Mouse (Mus musculus) cerebellum, adult 9-11 months (tissue): ENCODE data around the gene Mreg.

Experiments
- DNase-seq: peaks from one replicate; pipeline ENCODE4 v3.0.0; 2022

The Mreg gene

DNA sequence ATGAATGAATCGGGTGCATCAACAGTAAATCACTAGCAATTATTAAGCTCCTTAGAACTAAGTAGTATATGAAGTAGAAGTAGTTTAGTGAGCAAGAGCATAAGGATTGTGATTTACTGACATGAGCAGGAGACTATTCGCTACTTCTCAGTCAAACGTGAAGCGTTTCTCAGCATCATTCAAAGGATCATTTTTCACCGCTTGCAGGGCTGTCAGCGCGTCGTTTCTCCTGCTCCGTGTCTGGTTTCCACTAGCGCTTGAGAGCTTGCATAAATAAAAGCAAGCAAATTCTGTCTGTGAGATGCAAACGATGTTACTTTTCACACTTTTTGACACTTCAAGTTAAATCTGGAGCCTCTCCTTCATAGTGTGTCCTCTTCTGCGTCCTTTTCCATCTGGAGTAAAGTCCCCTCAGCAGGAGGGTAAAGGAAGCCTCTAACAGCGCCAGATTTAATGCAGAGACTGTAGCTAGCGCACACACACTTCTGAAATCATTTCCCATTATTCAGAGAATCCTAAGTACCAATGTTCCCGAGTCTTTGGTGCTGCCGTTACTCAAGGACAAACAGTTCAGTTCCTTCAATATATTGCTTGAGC lies 23.9 kb downstream of the Mreg start:
- DNase-seq = no peak

- no peak for DNase-seq
These were observed 24.6 kb downstream of the Mreg start for GRCm38 (mm10) chr1:72187486-72187885.

- no peak for DNase-seq
These were observed 26.0 kb downstream of the Mreg start for GRCm38 (mm10) chr1:72186151-72186550.

DNA sequence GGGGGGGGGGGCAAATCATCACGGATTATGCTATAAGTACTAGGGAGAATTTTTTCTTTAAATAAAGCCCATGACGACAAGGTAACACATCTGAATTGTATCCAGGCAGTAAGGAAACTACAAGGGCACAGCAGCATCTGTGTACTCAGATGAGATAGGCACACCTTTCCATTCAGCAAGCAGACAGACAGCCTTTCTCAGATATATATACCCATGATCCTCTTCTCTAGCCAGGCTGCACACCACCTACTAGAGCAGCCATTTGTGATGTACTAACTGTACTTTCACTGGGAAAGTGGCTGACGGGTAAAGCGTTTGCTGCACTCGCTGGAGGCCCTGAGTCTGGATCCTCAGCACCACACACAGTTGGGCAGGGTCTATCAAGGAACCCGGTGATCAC lies 28.6 kb downstream of the Mreg start:
- no peak for DNase-seq

DNA sequence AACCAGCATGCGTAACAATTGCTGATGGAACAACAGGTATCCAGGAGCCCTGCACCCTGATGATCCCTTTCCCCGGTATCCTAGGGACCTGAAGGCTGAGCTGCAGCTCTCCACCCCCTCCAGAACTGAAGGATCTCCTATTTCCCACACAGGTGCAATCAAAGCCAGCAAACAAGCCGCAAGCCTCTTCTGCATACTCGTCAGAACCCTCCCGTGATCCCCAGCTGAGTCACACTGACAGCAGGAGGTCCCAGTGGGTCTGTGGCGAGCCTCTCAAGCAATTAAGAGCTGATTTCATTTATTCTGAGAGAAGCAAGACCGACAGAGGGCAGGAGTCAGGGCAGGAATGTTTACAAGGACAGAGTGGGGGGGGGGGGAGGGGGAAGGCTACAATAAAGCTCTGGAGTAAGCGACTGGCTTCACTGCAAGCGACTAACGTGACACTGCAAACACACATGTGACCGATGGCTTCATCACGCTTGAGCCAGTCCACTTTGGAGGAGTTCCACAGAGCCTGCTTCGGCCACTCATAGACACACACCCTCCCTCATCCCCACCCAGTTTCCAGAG lies 29.1 kb downstream of the Mreg start:
- peak; percentile 45 for DNase-seq

- DNase-seq = no peak
These were observed 32.2 kb downstream of the Mreg start for GRCm38 (mm10) chr1:72179947-72180346.

DNA sequence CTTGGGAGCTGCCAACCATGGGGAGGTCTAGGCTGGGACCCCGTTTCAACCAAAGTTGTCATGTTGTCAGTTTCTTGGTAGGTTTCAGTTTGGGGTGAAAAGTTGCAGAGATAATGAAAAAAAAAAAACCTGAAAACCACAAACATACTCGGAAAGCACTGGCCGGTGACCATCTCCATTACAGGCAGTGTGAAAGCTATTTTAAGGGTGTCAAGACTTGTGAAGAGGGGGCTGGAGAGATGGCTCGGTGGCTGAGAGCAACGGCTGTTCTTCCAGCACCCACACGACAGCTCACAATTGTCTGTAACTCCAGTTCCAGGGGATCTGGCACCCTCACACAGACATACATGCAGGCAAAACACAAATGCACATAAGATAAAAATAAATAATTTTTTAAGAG lies 35.9 kb downstream of the Mreg start:
- DNase-seq = no peak

- DNase-seq = no peak
These were observed 37.9 kb downstream of the Mreg start for GRCm38 (mm10) chr1:72174183-72174582.

- DNase-seq = no peak
These were observed 38.6 kb downstream of the Mreg start for GRCm38 (mm10) chr1:72173402-72174051.

DNA sequence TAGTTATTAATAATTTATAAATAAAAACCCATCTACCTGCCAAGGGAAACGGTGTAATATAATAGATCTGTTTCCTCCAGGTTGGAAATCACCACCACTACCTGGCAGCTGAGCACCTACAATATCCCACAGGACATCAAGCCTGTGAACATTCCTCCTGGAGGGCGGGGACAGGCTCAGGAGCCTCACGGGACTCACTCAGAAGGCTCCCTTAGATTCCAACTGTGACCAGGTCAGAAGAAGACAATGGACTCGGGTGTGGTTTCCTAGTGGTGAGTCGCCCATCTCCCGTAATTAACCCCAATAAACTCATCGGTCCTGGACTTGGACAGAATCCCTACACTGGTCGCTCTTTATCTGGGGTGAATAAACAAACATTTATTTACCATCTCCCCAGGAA lies 39.3 kb downstream of the Mreg start:
- DNase-seq = no peak

DNA sequence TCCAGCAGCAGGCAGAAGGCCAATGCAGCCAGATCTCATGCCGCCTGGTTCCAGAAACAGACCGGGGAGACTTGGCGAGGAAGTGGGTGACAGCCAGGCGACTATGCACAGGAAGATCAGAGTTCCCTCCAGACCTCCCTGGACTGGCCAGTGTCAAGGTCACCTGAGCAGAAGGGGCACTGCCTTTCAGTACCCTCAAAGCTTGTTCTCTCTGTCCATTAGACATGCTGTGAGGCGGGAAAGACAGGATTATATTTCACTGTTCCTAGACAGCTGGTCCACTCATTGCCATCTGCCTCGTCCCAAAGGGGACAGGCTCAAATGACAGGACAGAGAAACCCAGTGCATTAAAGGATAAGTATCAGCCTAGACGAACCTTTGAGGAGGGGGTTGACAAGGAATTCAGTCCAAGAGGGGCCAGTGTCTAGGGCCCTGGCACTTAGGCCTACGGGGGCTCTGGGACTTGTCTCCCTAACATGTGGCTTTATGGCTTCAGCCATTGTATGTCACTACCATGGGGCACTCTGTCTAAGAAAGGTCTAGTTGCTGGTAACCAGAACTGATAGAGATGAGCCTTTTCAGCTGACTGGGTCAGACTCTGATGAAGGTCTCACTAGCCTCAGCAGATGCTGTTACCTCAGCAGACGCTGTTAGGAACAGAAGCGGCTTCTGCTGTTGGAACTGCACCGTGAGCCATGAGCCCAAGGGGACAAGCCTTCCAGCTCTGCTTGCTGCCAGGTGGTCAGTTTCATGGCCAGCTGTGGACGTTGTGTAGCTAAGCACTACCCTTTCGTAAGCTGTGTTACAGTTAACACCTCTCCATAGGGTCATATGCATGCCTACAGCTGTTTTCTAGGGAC lies 40.9 kb downstream of the Mreg start:
- DNase-seq = peak; percentile 62

- DNase-seq = no peak
These were observed 45.1 kb downstream of the Mreg start for GRCm38 (mm10) chr1:72167024-72167423.

DNA sequence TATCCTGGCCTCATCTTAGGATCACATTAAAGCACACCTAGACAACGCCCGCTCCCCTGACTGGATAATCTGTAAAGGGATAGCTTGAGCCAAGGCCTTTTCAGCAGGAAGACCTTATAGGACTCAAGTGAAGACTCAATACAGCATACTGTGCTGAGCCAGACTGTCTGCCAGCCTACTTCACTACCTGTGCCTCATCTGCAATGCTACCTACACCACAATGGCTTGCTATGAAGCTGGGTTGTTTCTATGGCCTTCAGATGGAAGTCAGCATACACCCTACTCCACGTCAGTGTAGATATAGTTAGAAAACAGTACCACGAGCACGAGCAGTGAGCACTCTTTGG lies 45.7 kb downstream of the Mreg start:
- DNase-seq = no peak

DNA sequence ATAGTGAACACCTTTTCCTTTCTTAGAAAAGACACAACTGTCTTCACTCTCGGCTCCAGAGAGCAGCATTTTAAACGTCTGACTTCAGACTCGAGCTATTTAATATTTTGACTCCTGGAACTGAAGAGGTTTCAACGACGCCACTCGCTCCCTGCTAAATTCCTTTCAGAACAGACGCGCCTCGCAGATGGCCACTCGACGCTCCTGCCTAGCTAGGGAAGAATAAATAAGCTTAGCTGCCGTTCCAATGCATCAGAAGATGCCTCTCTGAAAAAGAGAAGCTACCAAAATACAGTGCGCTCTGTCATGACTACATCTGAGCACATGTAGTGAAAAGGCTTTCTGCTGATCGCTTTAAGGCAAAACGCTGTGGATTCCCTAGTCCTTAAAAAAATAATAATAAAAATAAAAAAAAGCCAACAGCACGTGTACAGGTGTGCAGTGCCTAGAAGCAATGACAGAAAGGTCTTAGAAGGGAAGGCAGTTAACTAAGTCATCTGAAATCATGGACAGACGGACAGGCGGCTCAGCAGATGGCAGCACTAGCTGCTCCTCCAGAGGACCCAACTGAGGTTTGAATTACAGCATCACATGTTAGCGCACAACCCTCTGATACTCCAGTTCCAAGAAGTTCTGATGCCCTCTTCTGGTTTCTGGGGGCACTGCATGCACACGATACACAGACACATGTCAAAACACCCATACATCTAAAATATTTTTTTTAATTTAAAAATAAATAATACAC lies 46.2 kb downstream of the Mreg start:
- no peak for DNase-seq

DNA sequence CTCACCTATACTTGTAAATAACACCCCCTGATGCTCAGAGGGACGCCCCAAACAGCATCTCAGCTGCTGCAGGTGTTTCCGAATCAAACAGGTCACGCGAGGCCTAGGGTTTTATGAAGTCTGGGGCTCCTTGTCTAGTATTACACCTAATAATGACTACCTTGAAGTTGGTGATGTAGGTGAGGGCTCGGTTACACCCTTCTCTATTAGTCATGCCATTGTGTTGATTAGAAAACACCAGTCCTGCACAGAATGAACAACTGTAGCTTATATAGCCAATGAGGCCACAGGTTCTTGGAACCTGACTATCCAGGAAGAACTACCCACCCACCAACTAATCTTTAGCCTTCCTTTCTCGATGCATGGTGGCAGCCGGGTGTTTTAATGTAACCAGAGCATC lies 51.8 kb downstream of the Mreg start:
- no peak for DNase-seq

DNA sequence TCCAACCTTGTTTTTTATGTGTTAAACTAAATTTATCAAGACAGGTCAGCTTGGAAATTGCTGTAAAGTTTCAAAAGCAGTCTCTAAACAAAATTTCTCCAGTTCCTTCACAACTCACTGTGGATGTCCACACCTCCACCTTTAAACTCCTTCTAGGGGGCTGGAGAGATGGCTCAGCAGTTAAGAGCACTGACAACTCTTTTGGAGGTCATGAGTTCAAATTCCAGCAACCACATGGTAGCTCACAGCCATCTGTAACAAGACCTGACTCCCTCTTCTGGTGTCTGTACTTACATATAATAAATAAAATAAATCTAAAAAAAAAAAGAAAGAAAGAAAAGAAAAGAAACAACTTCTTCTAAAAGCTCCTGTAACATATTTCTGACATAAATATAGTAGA lies 67.1 kb downstream of the Mreg start:
- DNase-seq = no peak

GRCm38 (mm10) chr1:72144426-72144825 lies 67.7 kb downstream of the Mreg start:
- DNase-seq = no peak

DNA sequence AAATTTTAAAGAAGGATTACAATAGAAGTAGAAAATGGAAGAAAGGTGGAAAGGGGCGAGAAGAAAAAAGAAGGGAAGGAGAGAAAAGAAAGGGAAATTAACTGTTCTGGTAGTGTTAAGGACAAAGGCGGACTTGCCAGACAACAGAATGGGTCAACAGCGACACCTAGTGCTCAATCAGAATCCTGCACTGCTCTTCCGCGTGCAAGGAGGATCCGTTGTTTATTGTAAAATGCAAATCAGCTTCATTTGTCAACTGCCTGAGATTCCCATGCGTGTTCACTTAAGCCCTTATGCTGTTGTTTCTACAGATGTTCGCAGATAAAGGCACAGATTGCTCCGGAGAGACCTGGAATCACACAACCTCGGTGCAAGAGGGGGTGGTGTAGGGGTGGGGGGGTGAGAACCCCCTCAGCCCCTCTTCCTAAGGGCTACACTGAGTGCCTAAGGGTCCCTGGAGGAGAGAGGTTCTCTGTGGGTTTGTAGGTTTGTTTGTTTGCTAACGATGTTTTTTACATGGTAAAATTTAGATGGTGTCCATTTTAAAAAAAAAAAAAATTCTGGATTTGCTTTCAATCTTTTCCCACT lies 70.1 kb downstream of the Mreg start:
- peak; percentile 18 for DNase-seq

DNA sequence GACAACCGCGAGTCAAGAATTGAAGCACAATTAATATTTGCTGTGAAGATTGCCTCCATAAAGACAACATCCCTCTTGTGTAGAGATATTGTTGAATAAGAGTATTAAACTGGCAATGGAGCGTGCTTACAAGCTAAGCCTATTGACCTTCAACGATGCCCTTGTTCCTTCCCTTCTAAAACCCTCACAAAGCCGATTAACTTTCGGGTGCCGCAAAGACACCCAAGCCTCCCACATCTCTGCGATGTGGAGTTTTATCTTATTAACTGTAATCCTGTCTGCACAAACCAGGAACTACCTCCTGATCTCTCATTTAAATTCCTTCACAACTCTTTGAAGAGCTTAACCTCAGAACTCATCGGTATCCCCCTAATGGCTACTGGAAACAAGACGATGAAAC lies 76.0 kb downstream of the Mreg start:
- DNase-seq = no peak

GRCm38 (mm10) chr1:72134534-72134933 lies 77.6 kb downstream of the Mreg start:
- DNase-seq = no peak

DNA sequence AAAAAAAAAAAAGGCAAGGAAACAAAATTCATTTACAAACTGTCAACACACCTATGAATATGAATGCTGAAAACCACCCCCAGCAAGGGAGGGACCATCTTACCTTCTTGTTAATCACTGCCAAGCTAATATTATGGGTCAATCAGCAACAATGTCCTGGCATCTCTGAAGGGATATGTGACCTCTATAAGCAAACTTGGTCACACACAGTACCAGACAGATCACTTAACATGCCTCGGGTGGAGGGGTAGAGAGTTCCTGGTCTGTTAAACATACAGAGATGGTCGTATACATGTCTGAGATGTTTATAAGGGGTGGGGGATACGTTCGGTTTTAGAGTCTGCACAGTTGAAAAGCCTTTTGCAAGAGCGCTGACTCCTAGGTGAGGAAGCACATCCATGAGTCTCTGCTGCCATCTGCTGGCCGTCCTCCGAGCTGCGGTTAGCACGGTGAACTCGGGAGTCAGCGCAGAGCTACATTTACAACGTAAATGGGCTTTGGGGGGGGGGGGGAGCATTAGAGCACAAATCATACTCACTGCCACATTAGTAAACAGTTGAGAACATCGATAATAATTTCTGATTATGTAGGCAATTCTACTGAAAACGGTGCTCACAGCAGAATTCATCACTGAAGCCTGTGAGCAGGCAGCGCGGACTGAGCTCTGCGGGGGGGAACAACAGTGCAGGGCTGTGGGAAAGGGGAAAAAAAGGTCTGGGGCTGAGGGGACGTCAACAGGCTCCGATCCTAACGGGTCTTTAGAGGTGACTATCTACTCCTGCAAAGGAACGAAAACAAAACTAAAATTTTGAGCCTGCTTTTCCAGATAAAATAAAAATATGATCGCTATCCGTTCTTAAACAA lies 88.4 kb downstream of the Mreg start:
- peak; percentile 51 for DNase-seq
